Mouse (Mus musculus) sigmoid colon, adult 10 weeks (tissue): ENCODE results near the gene 9430097D07Rik. TPM values are rescaled to one million over a fixed set of nuclear protein-coding genes. Genes with fewer than 3 reads are reported as not detected.

Experiments used
- polyA plus RNA-seq: library from polyadenylated mRNA; stranded (reverse); fragments of 350-450 nt; fragmentation: Illumina TruSeq; extraction: RNeasy Lipid Tissue Mini Kit (QIAGEN cat#74804); gene quantifications from one replicate; pipeline ENCODE4 v1.2.3, GENCODE M21; 2014; ENCODE audit warnings: low read depth, low replicate concordance

9430097D07Rik gene
- not detected for polyA plus RNA-seq

DNA sequence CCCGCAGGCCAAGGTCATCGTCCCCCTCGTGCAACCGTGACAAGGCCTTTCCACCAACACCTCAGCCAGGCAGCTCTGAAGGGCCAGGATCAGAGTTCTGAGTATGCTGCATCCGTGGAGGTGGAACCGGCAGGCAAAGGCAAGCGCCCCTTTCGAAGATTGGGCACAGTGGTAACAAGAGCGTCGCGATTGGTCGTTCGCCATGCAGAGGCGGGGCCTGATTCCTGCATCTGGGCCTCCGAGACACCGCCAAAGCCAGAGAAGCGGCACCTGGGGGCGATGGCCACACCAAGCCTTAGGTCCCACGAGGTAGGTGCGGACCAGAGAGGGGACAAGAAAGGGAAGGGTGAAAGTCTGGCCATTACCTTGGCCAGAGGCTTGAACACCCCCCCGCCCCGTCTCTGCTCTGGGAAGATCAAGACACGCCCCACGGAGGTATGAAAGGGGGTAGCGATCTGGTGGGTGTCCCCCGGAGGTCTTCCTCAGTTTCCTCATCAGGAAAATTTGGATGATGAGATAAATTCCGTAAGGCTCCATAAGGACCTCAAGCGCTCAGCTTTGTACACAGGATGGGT is at the start of gene 9430097D07Rik:
Gene 9430097D07Rik (minus strand): TSS at position 99 of the 575 bp plus-strand sequence.

DNA sequence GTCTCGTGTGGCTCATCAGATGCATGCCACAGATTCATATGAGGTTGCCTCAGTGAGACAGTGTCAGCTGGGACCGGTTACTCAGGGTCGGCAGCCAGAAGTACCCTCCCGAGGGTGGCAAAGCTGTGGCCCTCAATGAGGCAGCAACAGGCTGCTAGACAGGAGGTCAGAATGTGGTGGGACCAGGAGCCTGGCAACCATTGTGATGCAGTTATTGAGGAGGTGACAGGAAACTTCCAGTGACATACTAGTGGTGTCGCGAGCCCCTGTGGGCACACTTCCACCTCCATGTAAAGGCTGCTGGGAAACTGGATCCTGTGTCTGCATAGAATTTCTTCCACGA is 46.0 kb upstream of the 9430097D07Rik start, which contains the start of gene Ak1:
Gene Ak1 (plus strand): TSS at position 242 of the 343 bp plus-strand sequence.

DNA sequence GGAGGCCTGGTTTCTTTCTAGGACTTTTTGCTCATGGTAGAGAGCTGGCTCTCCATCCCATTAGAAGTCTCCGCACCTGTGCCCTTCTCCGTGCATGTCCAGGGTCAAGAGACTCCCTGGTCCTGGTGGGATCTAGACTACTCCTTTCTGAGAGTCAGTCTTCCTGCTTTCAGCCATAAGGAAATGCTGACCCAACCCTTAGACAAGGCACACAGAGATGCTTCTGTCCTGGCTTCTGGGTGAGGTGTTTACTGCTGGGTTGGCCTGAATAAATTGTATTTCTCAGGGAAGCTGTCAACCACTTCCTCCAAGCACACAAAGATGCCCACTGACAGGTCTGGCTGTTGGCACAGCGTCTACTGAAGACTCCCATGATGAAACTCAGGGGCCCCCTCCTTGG is 23.9 kb upstream of the 9430097D07Rik start, which contains the start of gene St6galnac6:
Gene St6galnac6 (plus strand): TSS at position 301 of the 400 bp plus-strand sequence.

DNA sequence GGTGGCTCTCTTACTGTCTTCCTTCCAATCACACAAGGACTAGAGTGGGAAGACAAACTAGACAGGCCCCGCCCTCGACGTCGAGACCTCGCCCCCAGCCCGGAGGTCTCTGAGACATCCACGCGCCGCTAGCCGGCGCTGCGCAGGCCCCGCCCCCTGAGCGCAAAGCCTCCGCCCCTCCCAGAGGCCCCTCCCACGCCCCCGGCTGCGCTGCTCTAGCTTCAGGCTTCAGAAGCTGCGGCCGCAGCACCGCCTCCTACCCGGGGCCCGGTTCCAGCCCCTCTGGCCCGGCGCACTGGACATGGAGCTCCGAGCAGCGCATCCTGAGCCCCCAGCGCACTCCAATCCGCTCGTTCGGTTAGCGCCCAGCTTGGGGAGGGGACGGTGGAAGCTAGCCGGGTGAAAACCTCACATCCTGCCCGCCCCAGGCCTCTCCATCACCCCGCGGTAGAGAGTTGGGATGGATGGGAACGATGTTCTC is 11.4 kb upstream of the 9430097D07Rik start, which contains the start of gene St6galnac4:
Gene St6galnac4 (plus strand): TSS at position 225 of the 481 bp plus-strand sequence.

DNA sequence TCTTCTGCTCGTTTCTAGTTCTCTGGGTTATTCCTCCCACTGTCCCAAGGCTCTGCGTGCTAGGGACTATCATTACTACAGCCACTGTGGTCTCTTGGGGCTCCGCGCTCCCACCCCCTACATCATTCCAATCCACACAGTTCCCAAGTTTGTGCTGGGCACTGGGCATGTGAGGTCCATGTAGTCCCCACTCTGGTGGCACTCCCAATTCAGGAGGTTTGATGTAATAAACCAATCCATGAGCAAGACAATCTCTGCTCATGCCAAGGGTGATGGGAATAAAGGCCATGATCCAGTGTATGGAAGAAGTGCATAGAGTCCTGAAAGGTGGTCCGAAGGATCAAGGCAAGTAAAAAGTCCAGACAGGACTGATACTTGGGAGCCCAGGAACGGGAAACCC is 987 bp downstream of the 9430097D07Rik start, which contains the start of gene Pip5kl1:
Gene Pip5kl1 (plus strand): TSS at position 301 of the 400 bp plus-strand sequence.

DNA sequence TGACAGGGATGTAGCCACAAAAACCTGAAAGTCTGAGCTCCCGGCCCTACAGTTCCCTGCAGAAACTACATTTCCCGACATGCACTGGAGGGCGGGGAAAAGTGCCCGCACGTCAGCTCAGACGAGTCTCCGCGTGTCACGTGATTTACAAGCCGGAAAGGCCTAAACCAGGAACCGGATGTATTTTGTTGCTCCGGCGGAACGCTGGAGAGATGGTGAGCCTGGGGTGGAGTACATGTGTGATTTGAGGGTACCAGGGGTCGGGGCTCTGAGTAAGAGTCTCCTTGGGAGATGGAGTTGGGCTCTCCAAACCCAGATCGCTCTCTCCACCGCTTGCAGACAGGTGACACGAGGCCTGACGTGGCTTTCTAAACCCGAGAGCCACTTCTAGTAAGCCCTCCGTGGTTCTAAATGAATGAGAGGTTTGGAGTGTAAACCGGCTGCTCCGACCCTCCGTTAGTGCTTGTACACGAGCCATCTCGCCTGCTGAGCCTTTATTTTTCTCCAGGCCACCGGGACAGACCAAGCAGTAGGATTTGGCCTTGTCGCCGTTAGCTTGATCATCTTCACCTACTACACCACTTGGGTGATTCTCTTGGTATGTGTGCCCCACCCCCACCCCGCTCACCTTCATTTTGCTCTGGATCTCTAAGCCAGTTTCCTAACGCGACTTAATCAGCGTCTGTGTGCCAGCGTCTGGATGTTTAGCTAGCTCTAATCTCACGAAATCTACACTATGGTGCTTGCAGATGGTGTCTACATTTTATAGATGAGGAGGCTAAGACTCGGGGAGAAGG is 4.6 kb downstream of the 9430097D07Rik start, which contains the start of gene Dpm2:
Gene Dpm2 (plus strand): TSS at position 161 of the 797 bp plus-strand sequence.

DNA sequence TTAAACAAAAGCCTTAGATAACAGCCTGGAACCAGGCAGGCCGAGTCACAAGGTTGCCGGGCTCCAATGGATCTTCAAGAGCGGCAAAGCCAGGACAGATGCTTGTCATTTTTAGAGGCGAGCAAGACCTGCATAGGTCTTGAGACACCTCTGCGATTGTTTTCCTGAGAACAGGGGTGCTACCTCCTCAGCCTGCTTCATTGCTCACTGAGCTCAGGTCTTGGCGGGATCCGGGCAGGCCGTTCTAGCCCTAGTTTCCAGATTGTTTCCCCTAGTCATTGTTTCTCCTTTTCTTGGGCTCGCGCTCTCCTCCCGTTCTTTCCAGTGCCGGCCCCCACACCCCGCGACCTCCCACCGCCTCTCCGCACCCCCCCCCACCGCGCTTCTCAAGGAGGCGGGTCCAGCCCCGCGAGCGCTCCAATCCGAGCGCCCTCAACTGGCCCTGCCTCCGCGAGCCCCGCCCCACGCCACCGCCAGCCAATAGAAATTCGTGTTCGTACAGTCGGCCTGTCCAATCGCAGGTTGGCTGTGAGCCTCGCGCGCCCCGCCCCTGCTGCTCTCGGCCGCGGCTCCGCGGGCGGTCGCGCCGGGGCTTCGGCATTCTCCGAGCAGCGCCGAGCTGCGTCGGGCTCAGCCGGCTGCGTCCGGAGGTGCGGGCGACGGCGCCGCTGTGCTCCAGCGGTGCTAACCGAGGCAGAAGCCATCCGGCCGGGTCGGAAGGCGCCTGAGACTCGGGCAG is 40.6 kb downstream of the 9430097D07Rik start, which contains the start of gene Fam102a:
Gene Fam102a (plus strand): TSS at position 600 of the 739 bp plus-strand sequence.

Other genes with a start within 250 kb of the 9430097D07Rik start
- gene Ciz1, start 223.4 kb downstream of the 9430097D07Rik start, polyA plus RNA-seq = 15.1 TPM
- gene Dnm1, start 222.3 kb downstream of the 9430097D07Rik start, polyA plus RNA-seq = 2.1 TPM
- gene 1110008P14Rik, start 193.7 kb downstream of the 9430097D07Rik start, polyA plus RNA-seq = 1.0 TPM
- 1.7 TPM for gene Lcn2, start 187.4 kb downstream of the 9430097D07Rik start, polyA plus RNA-seq
- gene Ptges2, start 179.8 kb downstream of the 9430097D07Rik start, polyA plus RNA-seq = 1.1 TPM
- 0.82 TPM for gene Naif1, start 125.2 kb downstream of the 9430097D07Rik start, polyA plus RNA-seq
- gene Slc25a25, start 124.2 kb downstream of the 9430097D07Rik start, polyA plus RNA-seq = 2.2 TPM
- 20.4 TPM for gene Fam102a, start 40.4 kb downstream of the 9430097D07Rik start, polyA plus RNA-seq
- 3.8 TPM for gene Dpm2, start 4.8 kb downstream of the 9430097D07Rik start, polyA plus RNA-seq
- gene Pip5kl1, start 887 bp downstream of the 9430097D07Rik start, polyA plus RNA-seq = not detected
- 8.4 TPM for gene St6galnac4, start 11.4 kb upstream of the 9430097D07Rik start, polyA plus RNA-seq
- 109 TPM for gene St6galnac6, start 24.0 kb upstream of the 9430097D07Rik start, polyA plus RNA-seq
- gene Ak1, start 46.1 kb upstream of the 9430097D07Rik start, polyA plus RNA-seq = 1.3 TPM
- gene Eng, start 70.9 kb upstream of the 9430097D07Rik start, polyA plus RNA-seq = 2.1 TPM
- 1.1 TPM for gene Fpgs, start 128.5 kb upstream of the 9430097D07Rik start, polyA plus RNA-seq
- 50.0 TPM for gene Cdk9, start 137.4 kb upstream of the 9430097D07Rik start, polyA plus RNA-seq
- gene Sh2d3c, start 145.4 kb upstream of the 9430097D07Rik start, polyA plus RNA-seq = 0.63 TPM
- not detected for gene 6330409D20Rik, start 165.3 kb upstream of the 9430097D07Rik start, polyA plus RNA-seq
- gene Tor2a, start 181.6 kb upstream of the 9430097D07Rik start, polyA plus RNA-seq = 1.7 TPM
- gene Ttc16, start 199.9 kb upstream of the 9430097D07Rik start, polyA plus RNA-seq = 0.41 TPM
- 3.2 TPM for gene Ptrh1, start 200.1 kb upstream of the 9430097D07Rik start, polyA plus RNA-seq
- not detected for gene Cfap157, start 208.7 kb upstream of the 9430097D07Rik start, polyA plus RNA-seq